Mouse (Mus musculus) lung, postnatal 0 days (tissue): ENCODE results near the gene Nsmce1. TPM values are rescaled to one million over a fixed set of nuclear protein-coding genes. Genes with fewer than 3 reads are reported as not detected.

ENCODE experiments used
- ATAC-seq: fragments of 200-750 bp; cut with Nextera tagmentation; 2 replicates; pipeline ENCODE4 v1.8.0; 2017; ENCODE audit warnings: moderate library complexity
- DNase-seq: peaks from one replicate; pipeline ENCODE4 v3.0.0-alpha.2; 2016; ENCODE audit warnings: low spot score
- H3K27ac ChIP-seq: fragments of 300-500 bp; sonication (generic); 2 replicates; pipeline ENCODE4 v1.5.1; 2014; ENCODE audit warnings: antibody characterized with exemption, mild to moderate bottlenecking, low read length, mixed read lengths
- H3K27me3 ChIP-seq: fragments of 300-500 bp; sonication (generic); replicated peaks from 2 replicates; pipeline ENCODE4 v1.6.1; 2014; ENCODE audit warnings: low read length, mixed read lengths; ENCODE audit not compliant: insufficient read depth
- H3K36me3 ChIP-seq: fragments of 300-500 bp; sonication (generic); 2 replicates; pipeline ENCODE4 v1.6.1; 2014; ENCODE audit warnings: low read length, mixed read lengths; ENCODE audit not compliant: insufficient read depth
- H3K4me1 ChIP-seq: fragments of 300-500 bp; sonication (generic); 2 replicates; pipeline ENCODE4 v1.6.1; 2014; ENCODE audit warnings: antibody characterized with exemption, low read depth, low read length, mixed read lengths; ENCODE audit not compliant: insufficient read depth
- H3K4me2 ChIP-seq: fragments of 300-500 bp; sonication (generic); replicated peaks from 2 replicates; pipeline ENCODE4 v1.6.1; 2014; ENCODE audit warnings: low read depth, mild to moderate bottlenecking, low read length, moderate library complexity, mixed read lengths
- H3K4me3 ChIP-seq: fragments of 300-500 bp; sonication (generic); 2 replicates; pipeline ENCODE4 v1.5.1; 2014; ENCODE audit warnings: low read depth, low read length
- H3K9ac ChIP-seq: fragments of 300-500 bp; sonication (generic); replicated peaks from 2 replicates; pipeline ENCODE4 v1.6.1; 2014; ENCODE audit warnings: low read depth, mild to moderate bottlenecking
- H3K9me3 ChIP-seq: fragments of 300-500 bp; sonication (generic); 2 replicates; pipeline ENCODE4 v1.6.1; 2016; ENCODE audit warnings: low read length, mixed read lengths
- CTCF ChIP-seq: IDR thresholded peaks from 2 replicates; pipeline ENCODE4 v1.5.1; 2016; ENCODE audit warnings: antibody characterized with exemption, mild to moderate bottlenecking
- EP300 ChIP-seq: IDR thresholded peaks from 2 replicates; pipeline ENCODE4 v1.6.1; 2016; ENCODE audit warnings: antibody characterized with exemption, mild to moderate bottlenecking, control low read depth
- WGBS: fragments of 180-500 bp; shearing (Covaris S2); extraction: QIAGEN DNeasy Blood & Tissue Kit; methylation state at CpG from one replicate; pipeline ENCODE4 v1.1.7; 2014; 5-methylcytosine and 5-hydroxymethylcytosine counted together
- polyA plus RNA-seq: library from polyadenylated mRNA; unstranded; fragments of >200 nt; fragmentation: Nextera tagmentation; extraction: Ambion mirVana; gene quantifications from 2 replicates; pipeline ENCODE4 v1.2.1, GENCODE M21; 2015

Nsmce1 gene
- polyA plus RNA-seq, 1 experiment from 2014 or later, result 94.2 TPM

DNA sequence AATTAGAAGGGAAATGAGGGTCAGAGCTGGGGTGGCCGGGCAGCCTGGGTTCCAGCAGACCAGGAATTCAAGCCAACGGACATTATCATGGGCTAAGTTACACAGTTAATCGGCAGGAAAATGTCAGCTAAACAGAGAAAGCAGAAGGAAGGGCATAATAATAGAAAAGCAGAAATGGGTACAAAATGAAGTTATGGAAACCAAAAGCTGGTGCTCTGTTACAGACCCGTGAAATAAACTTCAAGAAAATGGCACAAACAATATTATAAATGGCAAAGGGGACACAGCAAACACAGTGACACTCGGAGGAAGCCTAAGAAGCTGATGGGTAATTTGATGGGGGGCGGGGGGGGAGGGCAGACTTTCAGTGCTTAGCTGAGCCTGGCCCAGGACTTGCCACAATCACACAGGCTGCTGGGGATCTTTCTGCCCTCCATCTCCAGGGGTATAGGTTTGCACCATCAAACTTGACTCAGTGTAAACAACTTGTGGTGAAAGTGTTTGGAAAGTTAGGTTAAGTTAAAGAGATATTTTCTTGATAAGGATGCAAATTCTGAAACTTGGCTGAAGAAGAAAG lies 4.6 kb upstream of the Nsmce1 start:
- no peak overlapping the region for H3K4me2 ChIP-seq
- H3K27me3 ChIP-seq, result no peaks in the 10 kb centered on the region
- no peak overlapping the region for H3K4me3 ChIP-seq
- ATAC-seq (no peak), DNase-seq (no peak)
- H3K27ac ChIP-seq, result no peak overlapping the region
- 53% methylated on average over 6 of the region's 6 CpGs for WGBS
- H3K9ac ChIP-seq, result no peak overlapping the region
- TF ChIP-seq EP300 (no peak), CTCF (no peak)
- no peaks in the 10 kb centered on the region for H3K36me3 ChIP-seq
- H3K4me1 ChIP-seq, result peaks cover 9% of the 10 kb centered on the region; the same call in 1 of the 2 replicates
- no peaks in the 10 kb centered on the region for H3K9me3 ChIP-seq

DNA sequence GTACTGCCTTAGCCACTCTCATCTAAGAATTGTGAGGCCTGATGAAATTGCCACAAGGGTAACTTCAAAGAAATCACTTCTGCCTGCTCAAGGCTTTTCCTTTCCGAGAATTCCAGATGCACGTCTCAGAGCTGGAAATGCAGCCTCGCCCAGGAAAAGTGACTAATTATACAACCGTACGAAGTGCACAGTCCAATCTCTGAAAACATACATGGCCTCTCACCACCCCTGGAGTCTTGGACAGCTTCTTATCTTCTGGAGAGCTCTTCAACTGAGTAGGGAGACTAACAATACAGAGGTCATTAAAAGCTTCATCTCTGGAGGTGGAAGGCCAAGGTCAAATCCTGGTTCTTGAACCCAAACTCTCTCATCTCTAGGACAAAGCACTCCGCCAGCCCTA lies 1.2 kb upstream of the Nsmce1 start:
- peaks cover 15% of the 10 kb centered on the region for H3K4me1 ChIP-seq
- ATAC-seq (peak; percentile 8; the same call in 1 of the 2 replicates), DNase-seq (peak; percentile 43)
- no peak overlapping the region for H3K4me3 ChIP-seq
- no peaks in the 10 kb centered on the region for H3K36me3 ChIP-seq
- no peak overlapping the region for H3K9ac ChIP-seq
- no peaks in the 10 kb centered on the region for H3K27me3 ChIP-seq
- TF ChIP-seq EP300, result peak; percentile 80
- no peak for TF ChIP-seq CTCF
- no peaks in the 10 kb centered on the region for H3K9me3 ChIP-seq
- WGBS, result 33% methylated on average over 6 of the region's 6 CpGs
- no peak overlapping the region for H3K4me2 ChIP-seq
- H3K27ac ChIP-seq, result peak overlapping the region; percentile 87

DNA sequence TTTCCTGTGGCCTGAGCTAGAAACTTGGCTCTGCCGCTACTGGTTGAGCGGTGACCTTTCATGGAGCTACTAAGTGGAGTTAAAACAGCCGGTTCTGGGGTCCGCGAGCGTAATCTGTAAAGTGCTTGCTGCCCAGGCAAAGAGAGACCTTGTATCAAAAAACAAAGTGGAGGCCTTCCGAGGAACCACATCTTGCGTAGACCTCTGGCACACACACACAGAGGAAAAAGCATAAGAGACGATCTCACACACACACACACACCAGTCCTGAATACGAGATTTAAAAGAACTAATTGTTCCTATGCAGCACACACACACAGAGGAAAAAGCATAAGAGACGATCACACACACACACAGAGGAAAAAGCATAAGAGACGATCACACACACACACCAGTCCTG lies 364 bp upstream of the Nsmce1 start:
- no peaks in the 10 kb centered on the region for H3K27me3 ChIP-seq
- peak overlapping the region; percentile 61 for H3K9ac ChIP-seq
- H3K4me1 ChIP-seq, result peaks cover 15% of the 10 kb centered on the region
- DNase-seq, result no peak
- no peaks in the 10 kb centered on the region for H3K9me3 ChIP-seq
- peak; percentile 14; the same call in 1 of the 2 replicates for ATAC-seq
- peak overlapping the region; percentile 87 for H3K27ac ChIP-seq
- H3K4me3 ChIP-seq, result peak overlapping the region; percentile 57
- 17% methylated on average over 12 of the region's 12 CpGs for WGBS
- no peak for TF ChIP-seq EP300
- TF ChIP-seq CTCF, result no peak
- H3K36me3 ChIP-seq, result no peaks in the 10 kb centered on the region
- peak overlapping the region; percentile 71 for H3K4me2 ChIP-seq

DNA sequence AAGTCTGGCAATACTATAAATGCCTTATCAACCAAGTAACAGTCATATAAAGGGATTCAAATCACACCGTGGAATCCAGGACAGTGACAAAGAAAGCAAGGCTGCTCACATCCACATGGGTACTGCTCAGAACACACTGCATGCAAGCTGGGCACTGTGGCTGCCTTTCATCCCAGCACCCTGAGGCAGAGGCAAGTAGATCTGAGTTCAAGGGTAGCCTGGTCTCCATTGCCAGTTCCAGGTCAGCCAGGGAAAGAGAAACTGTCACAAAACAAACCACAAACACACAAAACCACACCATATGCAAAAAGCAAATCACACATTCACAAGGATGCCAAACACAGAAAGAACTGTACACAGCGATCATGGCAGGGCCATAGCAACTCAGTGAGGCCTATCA lies 1.8 kb downstream of the Nsmce1 start:
- peaks cover 15% of the 10 kb centered on the region for H3K4me1 ChIP-seq
- H3K4me3 ChIP-seq, result no peak overlapping the region
- WGBS, result 83% methylated on average over 2 of the region's 2 CpGs
- H3K27me3 ChIP-seq, result no peaks in the 10 kb centered on the region
- DNase-seq, result no peak
- H3K4me2 ChIP-seq, result no peak overlapping the region
- no peak for ATAC-seq
- no peak for TF ChIP-seq EP300
- no peak for TF ChIP-seq CTCF
- H3K27ac ChIP-seq, result no peak overlapping the region
- H3K9me3 ChIP-seq, result no peaks in the 10 kb centered on the region
- H3K36me3 ChIP-seq, result peaks cover 10% of the 10 kb centered on the region; the same call in 1 of the 2 replicates
- H3K9ac ChIP-seq, result no peak overlapping the region

DNA sequence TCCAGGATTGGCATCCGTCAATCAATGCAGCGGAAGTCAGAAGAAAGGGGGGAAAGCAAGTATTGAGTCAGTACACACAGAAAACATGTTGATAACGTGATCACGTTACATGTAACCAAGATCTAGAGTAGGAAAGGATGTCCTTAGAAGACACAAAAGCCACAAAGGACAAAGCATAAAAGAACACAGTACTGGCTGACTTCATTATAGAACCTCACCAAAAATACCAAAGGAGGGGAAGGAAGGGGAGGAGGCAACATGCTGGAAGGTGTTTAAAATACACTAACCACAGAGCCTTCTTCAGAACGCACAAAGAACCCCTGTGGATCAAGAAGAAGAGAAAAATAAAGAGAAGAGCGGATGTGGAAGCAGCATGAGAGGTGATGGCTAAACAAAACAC lies 2.7 kb downstream of the Nsmce1 start:
- H3K9ac ChIP-seq, result no peak overlapping the region
- no peak overlapping the region for H3K4me3 ChIP-seq
- WGBS, result 76% methylated on average over 6 of the region's 6 CpGs
- H3K9me3 ChIP-seq, result no peaks in the 10 kb centered on the region
- H3K4me1 ChIP-seq, result peaks cover 15% of the 10 kb centered on the region
- H3K4me2 ChIP-seq, result no peak overlapping the region
- peaks cover 16% of the 10 kb centered on the region; the same call in 1 of the 2 replicates for H3K36me3 ChIP-seq
- H3K27ac ChIP-seq, result no peak overlapping the region
- no peak for TF ChIP-seq EP300
- no peak for TF ChIP-seq CTCF
- DNase-seq (no peak), ATAC-seq (no peak)
- H3K27me3 ChIP-seq, result no peaks in the 10 kb centered on the region

DNA sequence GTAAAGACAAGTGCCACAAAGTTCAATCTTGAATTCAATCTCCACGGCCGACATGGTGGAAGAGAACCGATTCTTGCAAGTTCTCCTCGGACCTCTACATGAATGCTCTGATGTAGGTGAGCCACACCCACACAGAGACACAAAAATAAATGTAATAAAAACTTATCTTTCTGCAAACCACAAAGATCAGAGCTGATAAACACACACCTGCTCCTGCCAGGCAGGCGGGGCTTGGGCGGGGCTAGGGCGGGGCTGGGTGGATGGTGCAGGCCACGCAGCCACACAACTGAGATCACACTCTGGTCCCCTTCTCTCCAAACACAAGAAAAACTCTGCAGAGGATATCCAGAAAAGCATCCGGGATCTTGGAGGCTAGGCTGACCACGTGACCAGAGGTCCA lies 4.3 kb downstream of the Nsmce1 start:
- Histone ChIP-seq H3K9me3 (no peaks in the 10 kb centered on the region), H3K36me3 (peaks cover 16% of the 10 kb centered on the region; the same call in 1 of the 2 replicates), H3K4me2 (no peak overlapping the region), H3K9ac (no peak overlapping the region), H3K4me3 (no peak overlapping the region), H3K27ac (no peak overlapping the region), H3K4me1 (peaks cover 13% of the 10 kb centered on the region), H3K27me3 (no peaks in the 10 kb centered on the region)
- WGBS, result 88% methylated on average over 10 of the region's 10 CpGs
- no peak for ATAC-seq
- TF ChIP-seq CTCF, result no peak
- no peak for TF ChIP-seq EP300
- no peak for DNase-seq
